Mouse (Mus musculus): Measurements from ENCODE around the gene 3110009E18Rik. TPM values are rescaled to one million over a fixed set of nuclear protein-coding genes. Genes with fewer than 3 reads are reported as not detected.

3110009E18Rik gene
- polyA plus RNA-seq, 1 experiment from 2014 or later = 14.7 TPM

- Histone ChIP-seq H3K27ac (no peak overlapping the region), H3K27me3 (ENCODE audit: low read depth, poor library complexity, severe bottlenecking) (peaks cover 6% of the 10 kb centered on the region; the same call in 1 of the 2 replicates), H3K9me3 (replicated peaks) (no peaks in the 10 kb centered on the region), H3K36me3 (no peaks in the 10 kb centered on the region), H3K4me1 (peaks cover 8% of the 10 kb centered on the region), H3K4me3 (no peak overlapping the region)
- WGBS = 75% methylated on average over 6 of the region's 6 CpGs
- DNase-seq (ENCODE audit: low spot score) = no peak
These were observed 111.2 kb downstream of the 3110009E18Rik start for GRCm38 (mm10) chr1:120232170-120232569.

DNA sequence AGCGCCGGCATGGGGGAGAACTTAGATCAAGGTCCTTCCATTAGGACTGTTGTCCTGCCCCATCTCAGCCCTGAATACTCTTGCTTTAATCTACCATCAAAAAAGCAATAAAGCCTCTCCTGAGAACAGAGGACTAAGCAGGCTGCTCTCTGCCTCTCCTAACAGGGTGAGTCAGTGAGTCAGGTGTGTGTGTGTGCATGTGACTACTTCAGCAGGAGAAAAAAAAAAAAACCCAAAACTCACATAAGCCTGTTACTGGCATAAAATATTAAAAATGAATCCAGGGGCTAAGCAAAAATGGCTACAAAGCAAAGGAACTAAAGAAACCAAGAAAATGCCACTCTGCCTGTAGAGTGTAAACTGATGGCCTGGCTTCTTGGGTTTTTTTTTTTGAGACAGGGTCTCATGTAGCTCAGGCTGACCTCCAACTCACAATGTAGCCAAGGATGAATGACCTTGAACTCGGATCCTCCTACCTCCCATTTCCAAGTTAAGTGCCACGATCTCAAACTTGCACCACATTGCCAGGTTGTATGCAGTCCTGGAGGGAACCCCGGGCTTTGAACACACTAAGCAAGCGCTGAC lies 114.7 kb downstream of the 3110009E18Rik start:
- WGBS = 89% methylated on average over 6 of the region's 6 CpGs
- no peak for DNase-seq (ENCODE audit: low spot score)

GRCm38 (mm10) chr1:120236424-120236823 lies 115.4 kb downstream of the 3110009E18Rik start:
- no peak overlapping the region for H3K27ac ChIP-seq
- 91% methylated on average over 14 of the region's 14 CpGs for WGBS
- DNase-seq (ENCODE audit: low spot score) = no peak
- H3K4me3 ChIP-seq = no peak overlapping the region
- H3K9me3 ChIP-seq (replicated peaks) = no peaks in the 10 kb centered on the region
- no peaks in the 10 kb centered on the region for H3K4me1 ChIP-seq
- H3K27me3 ChIP-seq (ENCODE audit: low read depth, poor library complexity, severe bottlenecking) = no peaks in the 10 kb centered on the region
- H3K36me3 ChIP-seq = no peaks in the 10 kb centered on the region

More for the DNA sequence above, 114.7 kb downstream of the 3110009E18Rik start:
- Histone ChIP-seq H3K27me3 (ENCODE audit: low read depth, poor library complexity, severe bottlenecking) (no peaks in the 10 kb centered on the region), H3K4me3 (no peak overlapping the region), H3K4me1 (no peaks in the 10 kb centered on the region), H3K36me3 (no peaks in the 10 kb centered on the region), H3K27ac (no peak overlapping the region), H3K9me3 (replicated peaks) (no peaks in the 10 kb centered on the region)

DNA sequence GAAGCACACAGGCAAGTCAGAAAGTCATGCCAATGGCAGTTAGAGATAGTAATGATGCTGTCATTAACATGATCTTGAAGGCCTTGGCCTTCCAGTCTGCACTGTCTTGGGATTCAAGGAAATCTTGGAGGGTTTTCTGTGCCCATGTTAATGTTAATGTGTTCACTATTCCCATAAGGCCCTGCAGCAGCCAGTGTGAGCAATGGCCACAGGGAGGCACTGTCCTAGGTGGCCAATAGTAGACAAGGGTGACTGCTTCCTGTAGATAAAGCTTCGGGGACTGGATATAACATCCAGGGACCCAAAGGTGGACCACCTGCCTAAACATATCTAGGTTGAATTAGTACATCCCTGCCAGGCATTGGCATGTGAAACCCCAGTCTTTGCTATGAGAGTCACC lies 116.1 kb downstream of the 3110009E18Rik start:
- Histone ChIP-seq H3K27me3 (ENCODE audit: low read depth, poor library complexity, severe bottlenecking) (no peaks in the 10 kb centered on the region), H3K27ac (no peak overlapping the region), H3K4me1 (no peaks in the 10 kb centered on the region), H3K4me3 (no peak overlapping the region), H3K36me3 (no peaks in the 10 kb centered on the region), H3K9me3 (replicated peaks) (no peaks in the 10 kb centered on the region)
- 88% methylated on average over 1 of the region's 1 CpGs for WGBS
- DNase-seq (ENCODE audit: low spot score) = no peak

Other genes with a start within 250 kb of the 3110009E18Rik start
- gene Tmem177, start 208.0 kb upstream of the 3110009E18Rik start, polyA plus RNA-seq (2016; fragmentation: Nextera tagmentation; extraction: Ambion mirVana) = 9.7 and 10.7 TPM in 2 replicates
- not detected in 2 replicates for gene Cfap221, start 124.0 kb upstream of the 3110009E18Rik start, polyA plus RNA-seq (2016; fragmentation: Nextera tagmentation; extraction: Ambion mirVana)
- gene Sctr, start 114.3 kb upstream of the 3110009E18Rik start, polyA plus RNA-seq (2016; fragmentation: Nextera tagmentation; extraction: Ambion mirVana) = 0.06 TPM in 1 of 2 replicates, not detected in the other
- 3.2 and 3.5 TPM in 2 replicates for gene Tmem37, start 47.1 kb upstream of the 3110009E18Rik start, polyA plus RNA-seq (2016; fragmentation: Nextera tagmentation; extraction: Ambion mirVana)
- gene Dbi, start 109 bp upstream of the 3110009E18Rik start, polyA plus RNA-seq (2016; fragmentation: Nextera tagmentation; extraction: Ambion mirVana) = 670 and 699 TPM in 2 replicates
- gene Steap3, start 151.5 kb downstream of the 3110009E18Rik start, polyA plus RNA-seq (2016; fragmentation: Nextera tagmentation; extraction: Ambion mirVana) = 4.5 TPM in 2 replicates
- 0.14 TPM in 1 of 2 replicates, not detected in the other for gene C1ql2, start 219.4 kb downstream of the 3110009E18Rik start, polyA plus RNA-seq (2016; fragmentation: Nextera tagmentation; extraction: Ambion mirVana)

Data from limb, embryonic 10.5 days (tissue).